Mouse (Mus musculus): ENCODE results near the gene Kdsr.

Gene Kdsr

GRCm38 (mm10) chr1:106702471-106703175 is 56.9 kb downstream of the Kdsr start:
- intact Hi-C loops (cut with DNase I), result no loop called here

GRCm38 (mm10) chr1:106700520-106701114 is 58.9 kb downstream of the Kdsr start:
- intact Hi-C loops (cut with DNase I), result no loop called here

GRCm38 (mm10) chr1:106696472-106696871 is 63.1 kb downstream of the Kdsr start:
- intact Hi-C loops (cut with DNase I), result no loop called here

- intact Hi-C loops (cut with DNase I), result no loop called here
Measured at GRCm38 (mm10) chr1:106695649-106696048, 63.9 kb downstream of the Kdsr start.

- intact Hi-C loops (cut with DNase I), result no loop called here
Measured at GRCm38 (mm10) chr1:106694316-106694715, 65.2 kb downstream of the Kdsr start.

GRCm38 (mm10) chr1:106692599-106692998 is 66.9 kb downstream of the Kdsr start:
- intact Hi-C loops (cut with DNase I), result no loop called here

- intact Hi-C loops (cut with DNase I), result no loop called here
Measured at GRCm38 (mm10) chr1:106690887-106691286, 68.6 kb downstream of the Kdsr start.

GRCm38 (mm10) chr1:106688161-106688516 is 71.4 kb downstream of the Kdsr start:
- intact Hi-C loops (cut with DNase I), result no loop called here

GRCm38 (mm10) chr1:106687435-106688160 is 71.9 kb downstream of the Kdsr start:
- intact Hi-C loops (cut with DNase I), result no loop called here

- intact Hi-C loops (cut with DNase I), result no loop called here
Measured at GRCm38 (mm10) chr1:106685702-106686101, 73.8 kb downstream of the Kdsr start.

GRCm38 (mm10) chr1:106684546-106684945 is 75.0 kb downstream of the Kdsr start:
- intact Hi-C loops (cut with DNase I), result no loop called here

- intact Hi-C loops (cut with DNase I), result no loop called here
Measured at GRCm38 (mm10) chr1:106682829-106683228, 76.7 kb downstream of the Kdsr start.

- intact Hi-C loops (cut with DNase I), result no loop called here
Measured at GRCm38 (mm10) chr1:106679800-106680515, 79.6 kb downstream of the Kdsr start.

GRCm38 (mm10) chr1:106678060-106678478 is 81.5 kb downstream of the Kdsr start:
- intact Hi-C loops (cut with DNase I), result no loop called here
